Mouse (Mus musculus): ENCODE data around the gene Lbx1. TPM values are rescaled to one million over a fixed set of nuclear protein-coding genes. Genes with fewer than 3 reads are reported as not detected.

The Lbx1 gene
- total RNA-seq (2022) = 10 to 100 TPM; 59.4 to 70.9 (median 64.3) TPM

GRCm38 (mm10) chr19:45235766-45236362 is at the start of gene Lbx1:
TSS of gene Lbx1 (minus strand) at chr19:45235812.
- peak in 1 of 2 experiments; percentile 47 for DNase-seq (ENCODE audit: low spot score in 2 of 2)

GRCm38 (mm10) chr19:45283302-45283701 is 47.7 kb upstream of the Lbx1 start:
- DNase-seq (ENCODE audit: low spot score in 2 of 2) = peak; percentile 53 to 54

GRCm38 (mm10) chr19:45276196-45276595 is 40.6 kb upstream of the Lbx1 start:
- no peak for DNase-seq (ENCODE audit: low spot score in 2 of 2)

GRCm38 (mm10) chr19:45271986-45272385 is 36.4 kb upstream of the Lbx1 start:
- DNase-seq (ENCODE audit: low spot score in 2 of 2) = no peak

- DNase-seq (ENCODE audit: low spot score in 2 of 2) = no peak
Observed at GRCm38 (mm10) chr19:45262995-45263394, 27.4 kb upstream of the Lbx1 start.

- no peak for DNase-seq (ENCODE audit: low spot score in 2 of 2)
Observed at GRCm38 (mm10) chr19:45257414-45258326, 22.1 kb upstream of the Lbx1 start.

GRCm38 (mm10) chr19:45254806-45255205 is 19.2 kb upstream of the Lbx1 start:
- no peak for DNase-seq (ENCODE audit: low spot score in 2 of 2)

- no peak for DNase-seq (ENCODE audit: low spot score in 2 of 2)
Observed at GRCm38 (mm10) chr19:45252436-45252835, 16.8 kb upstream of the Lbx1 start.

GRCm38 (mm10) chr19:45248691-45249090 is 13.1 kb upstream of the Lbx1 start:
- no peak for DNase-seq (ENCODE audit: low spot score in 2 of 2)

- no peak for DNase-seq (ENCODE audit: low spot score in 2 of 2)
Observed at GRCm38 (mm10) chr19:45243918-45244700, 8.5 kb upstream of the Lbx1 start.

- no peak for DNase-seq (ENCODE audit: low spot score in 2 of 2)
Observed at GRCm38 (mm10) chr19:45243264-45243602, 7.6 kb upstream of the Lbx1 start.

GRCm38 (mm10) chr19:45242348-45243263 is 7.0 kb upstream of the Lbx1 start:
- peak in 1 of 2 experiments; percentile 39 for DNase-seq (ENCODE audit: low spot score in 2 of 2)

- no peak for DNase-seq (ENCODE audit: low spot score in 2 of 2)
Observed at GRCm38 (mm10) chr19:45242017-45242347, 6.4 kb upstream of the Lbx1 start.

- peak; percentile 64 to 74 for DNase-seq (ENCODE audit: low spot score in 2 of 2)
Observed at GRCm38 (mm10) chr19:45240026-45240425, 4.4 kb upstream of the Lbx1 start.

GRCm38 (mm10) chr19:45239191-45239590 is 3.6 kb upstream of the Lbx1 start:
- no peak for DNase-seq (ENCODE audit: low spot score in 2 of 2)

- no peak for DNase-seq (ENCODE audit: low spot score in 2 of 2)
Observed at GRCm38 (mm10) chr19:45237665-45238209, 2.1 kb upstream of the Lbx1 start.

GRCm38 (mm10) chr19:45237099-45237498 is 1.5 kb upstream of the Lbx1 start:
- no peak for DNase-seq (ENCODE audit: low spot score in 2 of 2)

GRCm38 (mm10) chr19:45236363-45236942 is 841 bp upstream of the Lbx1 start:
- peak; percentile 68 to 77 for DNase-seq (ENCODE audit: low spot score in 2 of 2)

GRCm38 (mm10) chr19:45235331-45235741 is 276 bp downstream of the Lbx1 start:
- peak; percentile 71 to 78 for DNase-seq (ENCODE audit: low spot score in 2 of 2)

- peak; percentile 25 to 41 for DNase-seq (ENCODE audit: low spot score in 2 of 2)
Observed at GRCm38 (mm10) chr19:45234771-45235231, 811 bp downstream of the Lbx1 start.

Data from gastrocnemius, adult 8-10 months (tissue).